In genomic region chr16:70313886-70314577, GRCm38 (mm10) we compare ENCODE assay signal across 8 mouse cellular contexts. TPM values are rescaled to one million over a fixed set of nuclear protein-coding genes. Genes with fewer than 3 reads are reported as not detected.
DNase-seq lines count a peak whose midpoint lies in the region; ATAC-seq and TF ChIP-seq lines count a peak whose summit lies in the region.

Gene Gbe1, plus strand, starts transcription at chr16:70313949.

- no peaks in the 10 kb centered on the region for H3K27me3 ChIP-seq in heart, embryonic 13.5 days (replicated peaks)
- no peaks in the 10 kb centered on the region for H3K27me3 ChIP-seq in liver, embryonic 11.5 days (replicated peaks; ENCODE audit: control insufficient read depth, insufficient read depth, low read length)
- H3K27me3 ChIP-seq in myocyte (ENCODE audit: control insufficient read depth, insufficient read depth, insufficient read length): no peaks in the 10 kb centered on the region

- H3K4me1 ChIP-seq in heart, embryonic 13.5 days: peaks cover 10% of the 10 kb centered on the region
- H3K4me1 ChIP-seq in liver, embryonic 11.5 days (replicated peaks; ENCODE audit: control insufficient read depth, insufficient read depth, low read length): no peaks in the 10 kb centered on the region

- no peaks in the 10 kb centered on the region for H3K9me3 ChIP-seq in heart, embryonic 13.5 days
- H3K9me3 ChIP-seq in liver, embryonic 11.5 days (ENCODE audit: control insufficient read depth, low read length): no peaks in the 10 kb centered on the region

- peak within 1 kb of the TSS; percentile 73 for H3K4me2 ChIP-seq in heart, embryonic 13.5 days
- peak within 1 kb of the TSS; percentile 74 for H3K4me2 ChIP-seq in liver, embryonic 11.5 days
- H3K4me2 ChIP-seq in myocyte (ENCODE audit: low read depth): peak within 1 kb of the TSS; percentile 69

- H3K4me3 ChIP-seq in heart, embryonic 13.5 days: peak within 1 kb of the TSS; percentile 76
- H3K4me3 ChIP-seq in liver, embryonic 11.5 days (ENCODE audit: low read depth, low read length): peak within 1 kb of the TSS; percentile 60
- H3K4me3 ChIP-seq in myocyte: peak within 1 kb of the TSS; percentile 49

- peak within 1 kb of the TSS; percentile 53 for H3ac ChIP-seq in myocyte (ENCODE audit: control insufficient read depth, insufficient read length)

- peak; percentile 88 for ATAC-seq in CD4-positive, CD25-positive, alpha-beta regulatory T cell, adult 4 months
- peak; percentile 90 for ATAC-seq in heart, embryonic 13.5 days (ENCODE audit: extremely low read depth, insufficient number of reproducible peaks, low FRiP score, low TSS enrichment)
- ATAC-seq in liver, embryonic 11.5 days (replicated peaks; ENCODE audit: low FRiP score): peak; percentile 96

- TF ChIP-seq POLR2A in myocyte (IDR thresholded peaks at IDR 0.05; ENCODE audit: insufficient read length, low read depth): peak; percentile 92

- peak; percentile 35 for DNase-seq in c-Kit-negative CD71-positive TER-119-positive erythroid progenitor cells, embryonic 14.5 days (ENCODE audit: low read depth, low spot score)
- DNase-seq in fibroblast of lung, adult 2 months (ENCODE audit: low read depth): peak; percentile 58
- DNase-seq in kidney, postnatal 10 days: peak; percentile 96
- DNase-seq in liver, embryonic 11.5 days (ENCODE audit: low spot score): peak; percentile 96
- peak; percentile 87 to 93 for DNase-seq in spleen, postnatal 4 days (ENCODE audit: low spot score in 2 of 2)

- no peaks in the 10 kb centered on the region for H3K36me3 ChIP-seq in heart, embryonic 13.5 days
- H3K36me3 ChIP-seq in liver, embryonic 11.5 days (ENCODE audit: control insufficient read depth, insufficient read depth, low read length): no peaks in the 10 kb centered on the region
- no peaks in the 10 kb centered on the region for H3K36me3 ChIP-seq in myocyte (ENCODE audit: control insufficient read depth, insufficient read depth)

- peaks cover 5% of the 10 kb centered on the region for H3K79me2 ChIP-seq in myocyte (ENCODE audit: control insufficient read depth, insufficient read depth)

- H3K27ac ChIP-seq in heart, embryonic 13.5 days (replicated peaks): peak within 1 kb of the TSS; percentile 97
- peak within 1 kb of the TSS; percentile 88 for H3K27ac ChIP-seq in liver, embryonic 11.5 days (ENCODE audit: low read depth, low read length)

- WGBS in heart, embryonic 13.5 days: under 1% methylated on average over 80 of the region's 82 CpGs
- under 1% methylated on average over 81 of the region's 82 CpGs for WGBS in liver, embryonic 11.5 days

- peak within 1 kb of the TSS; percentile 92 for H3K9ac ChIP-seq in heart, embryonic 13.5 days
- H3K9ac ChIP-seq in liver, embryonic 11.5 days (ENCODE audit: low read depth, low read length): peak within 1 kb of the TSS; percentile 82

TF ChIP-seq in myocyte, 11 proteins besides CTCF, POLR2A, EP300 and RAD21:
- no peak for TF ChIP-seq MYOD1 (IDR thresholded peaks at IDR 0.05; ENCODE audit: control insufficient read depth in 1 of 3, insufficient read length in 2 of 3, low read depth in 2 of 3)
- TF ChIP-seq POLR2AphosphoS2 (IDR thresholded peaks at IDR 0.05; ENCODE audit: insufficient read length, low read depth): peak; percentile 98
- peak; percentile 31 for TF ChIP-seq SRF (IDR thresholded peaks at IDR 0.05; ENCODE audit: control insufficient read depth, insufficient read length, low read depth)
- TF ChIP-seq MYOG (IDR thresholded peaks at IDR 0.05; ENCODE audit: control insufficient read depth in 1 of 3, insufficient read depth in 1 of 3, insufficient read length in 2 of 3, low read depth in 2 of 3): peak in 1 of 3 experiments; percentile 43
- no peak for TF ChIP-seq E2F4 (IDR thresholded peaks at IDR 0.05; ENCODE audit: insufficient read depth)

RNA-seq across cellular contexts. Expression of gene Gbe1, which starts in this region (rescaled TPM):
- polyA plus RNA-seq in CD4-positive, CD25-positive, alpha-beta regulatory T cell, adult 4 months (2017; shearing (Covaris generic)): 10 to 100 TPM; 16.0 to 16.8 TPM
- 48.1 and 49.6 TPM in 2 replicates for polyA plus RNA-seq in heart, embryonic 13.5 days (2015; fragmentation: Nextera tagmentation; extraction: Ambion mirVana)
- 9.4 and 13.1 TPM in 2 replicates for polyA plus RNA-seq in liver, embryonic 11.5 days (2014; fragmentation: Nextera tagmentation; extraction: Ambion mirVana)
- 5.9 TPM for polyA plus RNA-seq in myocyte (2012; fragmentation: generic; extraction: Trizol)

Comparison
In these comparisons a context has a peak if more than half of its experiments do, and no peak if none do; other contexts are left out.
1. Peak in every context shown above with its lines: DNase-seq, ATAC-seq, H3K4me3 ChIP-seq and H3K27ac ChIP-seq.
2. DNase-seq: peak in every context shown above with its lines; median percentile 96 in kidney, postnatal 10 days; 96 in liver, embryonic 11.5 days; 90 in spleen, postnatal 4 days; 58 in fibroblast of lung, adult 2 months; 35 in c-Kit-negative CD71-positive TER-119-positive erythroid progenitor cells, embryonic 14.5 days.